Mouse (Mus musculus): ENCODE measurements around the gene Prn. TPM values are rescaled to one million over a fixed set of nuclear protein-coding genes. Genes with fewer than 3 reads are reported as not detected.

The Prn gene
- polyA plus RNA-seq (2014; fragmentation: Nextera tagmentation; extraction: Ambion mirVana), result not detected in 2 replicates

- Histone ChIP-seq H3K4me1 (ENCODE audit: insufficient read depth) (no peaks in the 10 kb centered on the region), H3K27ac (ENCODE audit: low read depth) (peak within 1 kb of the TSS; percentile 83; the same call in 1 of the 2 replicates)
- 5% methylated on average over 52 of the region's 52 CpGs for WGBS
Measured at GRCm38 (mm10) chr2:131909683-131910572, at the start of gene Prn, which contains the start of gene Prnp. Gene Prn (plus strand): TSS chr2:131909957. Gene Prnp (plus strand): TSS chr2:131909928.

GRCm38 (mm10) chr2:131862617-131863275 is 47.0 kb upstream of the Prn start:
- Histone ChIP-seq H3K4me2 (no peak overlapping the region), H3K27me3 (ENCODE audit: insufficient read depth, low read length) (no peaks in the 10 kb centered on the region), H3K36me3 (ENCODE audit: insufficient read depth) (no peaks in the 10 kb centered on the region), H3K9ac (no peak overlapping the region), H3K4me3 (ENCODE audit: low read depth, low read length) (no peak overlapping the region), H3K9me3 (ENCODE audit: low read depth, low read length) (no peaks in the 10 kb centered on the region), H3K27ac (ENCODE audit: low read depth) (no peak overlapping the region), H3K4me1 (ENCODE audit: insufficient read depth) (no peaks in the 10 kb centered on the region)
- no peak for ATAC-seq (ENCODE audit: insufficient read depth)
- DNase-seq, result no peak
- TF ChIP-seq CTCF (IDR thresholded peaks at IDR 0.05; ENCODE audit: low read depth), result no peak
- WGBS, result 55% methylated on average over 3 of the region's 3 CpGs

More at GRCm38 (mm10) chr2:131909683-131910572, at the start of gene Prn, which contains the start of gene Prnp:
- no peaks in the 10 kb centered on the region for H3K9me3 ChIP-seq (ENCODE audit: low read depth, low read length)
- ATAC-seq (ENCODE audit: insufficient read depth), result peak; percentile 95
- H3K9ac ChIP-seq, result peak within 1 kb of the TSS; percentile 74
- no peaks in the 10 kb centered on the region for H3K27me3 ChIP-seq (ENCODE audit: insufficient read depth, low read length)
- peak within 1 kb of the TSS; percentile 67 for H3K4me3 ChIP-seq (ENCODE audit: low read depth, low read length)
- peak; percentile 92 for DNase-seq
- TF ChIP-seq CTCF (IDR thresholded peaks at IDR 0.05; ENCODE audit: low read depth), result peak; percentile 22; the same call in 1 of the 2 replicates
- H3K4me2 ChIP-seq, result peak within 1 kb of the TSS; percentile 66
- H3K36me3 ChIP-seq (ENCODE audit: insufficient read depth), result no peaks in the 10 kb centered on the region

GRCm38 (mm10) chr2:131863472-131863871 is 46.3 kb upstream of the Prn start:
- no peak for DNase-seq
- TF ChIP-seq CTCF (IDR thresholded peaks at IDR 0.05; ENCODE audit: low read depth), result no peak
- 44% methylated on average over 3 of the region's 3 CpGs for WGBS

GRCm38 (mm10) chr2:131864262-131864796 is 45.4 kb upstream of the Prn start:
- no peak for TF ChIP-seq CTCF (IDR thresholded peaks at IDR 0.05; ENCODE audit: low read depth)
- Histone ChIP-seq H3K9ac (no peak overlapping the region), H3K4me1 (ENCODE audit: insufficient read depth) (no peaks in the 10 kb centered on the region), H3K27me3 (ENCODE audit: insufficient read depth, low read length) (no peaks in the 10 kb centered on the region), H3K36me3 (ENCODE audit: insufficient read depth) (no peaks in the 10 kb centered on the region), H3K4me3 (ENCODE audit: low read depth, low read length) (no peak overlapping the region), H3K27ac (ENCODE audit: low read depth) (no peak overlapping the region), H3K4me2 (no peak overlapping the region), H3K9me3 (ENCODE audit: low read depth, low read length) (no peaks in the 10 kb centered on the region)
- no peak for DNase-seq
- WGBS, result 60% methylated on average over 2 of the region's 2 CpGs
- no peak for ATAC-seq (ENCODE audit: insufficient read depth)

More at GRCm38 (mm10) chr2:131863472-131863871, 46.3 kb upstream of the Prn start:
- Histone ChIP-seq H3K9ac (no peak overlapping the region), H3K27ac (ENCODE audit: low read depth) (no peak overlapping the region), H3K4me3 (ENCODE audit: low read depth, low read length) (no peak overlapping the region), H3K36me3 (ENCODE audit: insufficient read depth) (no peaks in the 10 kb centered on the region), H3K4me2 (no peak overlapping the region), H3K27me3 (ENCODE audit: insufficient read depth, low read length) (no peaks in the 10 kb centered on the region), H3K9me3 (ENCODE audit: low read depth, low read length) (no peaks in the 10 kb centered on the region), H3K4me1 (ENCODE audit: insufficient read depth) (no peaks in the 10 kb centered on the region)
- no peak for ATAC-seq (ENCODE audit: insufficient read depth)

- Histone ChIP-seq H3K27me3 (ENCODE audit: insufficient read depth, low read length) (no peaks in the 10 kb centered on the region), H3K27ac (ENCODE audit: low read depth) (no peak overlapping the region)
- no peak for TF ChIP-seq CTCF (IDR thresholded peaks at IDR 0.05; ENCODE audit: low read depth)
Measured at GRCm38 (mm10) chr2:131866676-131867075, 43.1 kb upstream of the Prn start.

GRCm38 (mm10) chr2:131868983-131869382 is 40.8 kb upstream of the Prn start:
- Histone ChIP-seq H3K36me3 (ENCODE audit: insufficient read depth) (no peaks in the 10 kb centered on the region), H3K9ac (no peak overlapping the region), H3K4me3 (ENCODE audit: low read depth, low read length) (no peak overlapping the region), H3K4me2 (no peak overlapping the region), H3K9me3 (ENCODE audit: low read depth, low read length) (no peaks in the 10 kb centered on the region), H3K4me1 (ENCODE audit: insufficient read depth) (no peaks in the 10 kb centered on the region), H3K27me3 (ENCODE audit: insufficient read depth, low read length) (no peaks in the 10 kb centered on the region), H3K27ac (ENCODE audit: low read depth) (no peak overlapping the region)
- 73% methylated on average over 5 of the region's 5 CpGs for WGBS
- no peak for DNase-seq
- no peak for ATAC-seq (ENCODE audit: insufficient read depth)
- TF ChIP-seq CTCF (IDR thresholded peaks at IDR 0.05; ENCODE audit: low read depth), result no peak

More at GRCm38 (mm10) chr2:131866676-131867075, 43.1 kb upstream of the Prn start:
- H3K4me2 ChIP-seq, result no peak overlapping the region
- H3K4me3 ChIP-seq (ENCODE audit: low read depth, low read length), result no peak overlapping the region
- ATAC-seq (ENCODE audit: insufficient read depth) (no peak), DNase-seq (no peak)
- H3K4me1 ChIP-seq (ENCODE audit: insufficient read depth), result no peaks in the 10 kb centered on the region
- no peak overlapping the region for H3K9ac ChIP-seq
- no peaks in the 10 kb centered on the region for H3K9me3 ChIP-seq (ENCODE audit: low read depth, low read length)
- H3K36me3 ChIP-seq (ENCODE audit: insufficient read depth), result no peaks in the 10 kb centered on the region

GRCm38 (mm10) chr2:131873376-131873775 is 36.4 kb upstream of the Prn start:
- H3K4me1 ChIP-seq (ENCODE audit: insufficient read depth), result no peaks in the 10 kb centered on the region
- no peak overlapping the region for H3K9ac ChIP-seq
- no peak overlapping the region for H3K4me3 ChIP-seq (ENCODE audit: low read depth, low read length)
- 79% methylated on average over 1 of the region's 1 CpGs for WGBS
- H3K9me3 ChIP-seq (ENCODE audit: low read depth, low read length), result no peaks in the 10 kb centered on the region
- no peak for TF ChIP-seq CTCF (IDR thresholded peaks at IDR 0.05; ENCODE audit: low read depth)
- ATAC-seq (ENCODE audit: insufficient read depth) (no peak), DNase-seq (no peak)
- H3K4me2 ChIP-seq, result no peak overlapping the region
- H3K27ac ChIP-seq (ENCODE audit: low read depth), result no peak overlapping the region
- H3K36me3 ChIP-seq (ENCODE audit: insufficient read depth), result no peaks in the 10 kb centered on the region
- no peaks in the 10 kb centered on the region for H3K27me3 ChIP-seq (ENCODE audit: insufficient read depth, low read length)

Data from lung, embryonic 14.5 days (tissue).